Mouse (Mus musculus) G1E (cell line): ENCODE measurements around the gene Dus3l. TPM values are rescaled to one million over a fixed set of nuclear protein-coding genes. Genes with fewer than 3 reads are reported as not detected.

ENCODE experiments used
- ATAC-seq: 2 replicates; pipeline ENCODE4 v1.8.0; 2016; ENCODE audit warnings: mild to moderate bottlenecking; ENCODE audit not compliant: insufficient number of reproducible peaks, poor library complexity, low FRiP score, severe bottlenecking; ENCODE audit errors: extremely low read depth
- DNase-seq: peaks from one replicate; pipeline ENCODE4 v3.0.0; 2012; ENCODE audit warnings: low spot score
- H3K27me3 ChIP-seq: 2 replicates; pipeline ENCODE4 v1.6.1; 2012; ENCODE audit warnings: mild to moderate bottlenecking, low read length, inconsistent platforms; ENCODE audit not compliant: insufficient read depth
- H3K36me3 ChIP-seq: replicated peaks from 2 replicates; pipeline ENCODE3; 2012; ENCODE audit warnings: mild to moderate bottlenecking, inconsistent platforms
- H3K4me1 ChIP-seq: 2 replicates; pipeline ENCODE4 v1.6.1; 2012; ENCODE audit warnings: low read depth, low read length, inconsistent platforms, mixed read lengths; ENCODE audit not compliant: insufficient read depth
- H3K4me3 ChIP-seq: 2 replicates; pipeline ENCODE4 v1.5.1; 2012; ENCODE audit warnings: low read depth, mild to moderate bottlenecking, inconsistent platforms, low read length, moderate library complexity, mixed read lengths
- H3K9me3 ChIP-seq: replicated peaks from 2 replicates; pipeline ENCODE4 v1.6.1; 2012; ENCODE audit warnings: inconsistent platforms
- CTCF ChIP-seq: IDR thresholded peaks from 2 replicates; pipeline ENCODE4 v1.5.1; 2012; ENCODE audit warnings: low read depth, low read length, inconsistent platforms, mixed read lengths
- GATA1 ChIP-seq: IDR thresholded peaks from 2 replicates; pipeline ENCODE4 v1.6.1; 2012; ENCODE audit warnings: borderline replicate concordance, low read length, inconsistent platforms, mixed read lengths
- GATA2 ChIP-seq: IDR thresholded peaks from 2 replicates; pipeline ENCODE4 v1.6.1; 2012; ENCODE audit warnings: low read depth, low read length, inconsistent platforms, borderline replicate concordance
- POLR2AphosphoS5 ChIP-seq: IDR thresholded peaks from 2 replicates; pipeline ENCODE4 v1.6.1; 2012; ENCODE audit warnings: low read depth, low read length, inconsistent platforms; ENCODE audit not compliant: insufficient replicate concordance
- TAL1 ChIP-seq: conservative IDR thresholded peaks from 2 replicates; pipeline ENCODE4 v1.6.1; 2012; ENCODE audit warnings: low read depth, low read length, inconsistent platforms, mixed read lengths
- polyA plus RNA-seq: library from polyadenylated mRNA; stranded (reverse); fragments of >175 nt; gene quantifications from 2 replicates; pipeline ENCODE4 v1.2.3, GENCODE M21; 2012
- total RNA-seq, 2 experiments: library from RNA; stranded (forward) in 1 of 2; stranded (reverse) in 1 of 2; fragments of 200-1000 nt in 1 of 2; fragments of >200 nt in 1 of 2; fragmentation: Nextera tagmentation in 1 of 2; gene quantifications; 2 replicates each; pipeline ENCODE4 v1.2.3; 2014 to 2017

The Dus3l gene
- 8.7 and 12.0 TPM in 2 replicates for total RNA-seq (2014; fragmentation: Nextera tagmentation)
- total RNA-seq (2017), result 12.4 and 15.0 TPM in 2 replicates
- 52.5 and 57.1 TPM in 2 replicates for polyA plus RNA-seq

GRCm38 (mm10) chr17:56764474-56765354, at the start of gene Dus3l:
Gene Dus3l, plus strand, starts transcription at chr17:56764757.
- Histone ChIP-seq H3K36me3 (peaks cover 41% of the 10 kb centered on the region), H3K4me1 (peaks cover 68% of the 10 kb centered on the region), H3K4me3 (peak within 1 kb of the TSS; percentile 94), H3K27me3 (peaks cover 9% of the 10 kb centered on the region), H3K9me3 (no peaks in the 10 kb centered on the region)
- DNase-seq (peak; percentile 95), ATAC-seq (peak; percentile 67)
- TF ChIP-seq POLR2AphosphoS5 (no peak), TAL1 (no peak), GATA1 (no peak), GATA2 (no peak), CTCF (no peak)

GRCm38 (mm10) chr17:56715360-56715759, 49.2 kb upstream of the Dus3l start:
- peaks cover 62% of the 10 kb centered on the region for H3K4me1 ChIP-seq
- H3K36me3 ChIP-seq, result peaks cover 70% of the 10 kb centered on the region
- no peak for ATAC-seq
- H3K9me3 ChIP-seq, result no peaks in the 10 kb centered on the region
- H3K27me3 ChIP-seq, result no peaks in the 10 kb centered on the region
- DNase-seq, result no peak
- peak overlapping the region; percentile 86; the same call in 1 of the 2 replicates for H3K4me3 ChIP-seq
- TF ChIP-seq GATA2 (no peak), GATA1 (no peak), TAL1 (no peak), POLR2AphosphoS5 (no peak), CTCF (no peak)

- peaks cover 63% of the 10 kb centered on the region for H3K4me1 ChIP-seq
- H3K4me3 ChIP-seq, result peak overlapping the region; percentile 86
- no peaks in the 10 kb centered on the region for H3K27me3 ChIP-seq
- no peaks in the 10 kb centered on the region for H3K9me3 ChIP-seq
- no peak for DNase-seq
- no peak for ATAC-seq
- H3K36me3 ChIP-seq, result peaks cover 70% of the 10 kb centered on the region
- no peak for TF ChIP-seq CTCF
- no peak for TF ChIP-seq GATA1
- no peak for TF ChIP-seq POLR2AphosphoS5
- TF ChIP-seq TAL1, result no peak
- no peak for TF ChIP-seq GATA2
These were observed 48.5 kb upstream of the Dus3l start for GRCm38 (mm10) chr17:56715914-56716654.

- Histone ChIP-seq H3K9me3 (no peaks in the 10 kb centered on the region), H3K4me1 (peaks cover 61% of the 10 kb centered on the region), H3K27me3 (no peaks in the 10 kb centered on the region), H3K4me3 (peak overlapping the region; percentile 86), H3K36me3 (peaks cover 70% of the 10 kb centered on the region)
- DNase-seq (peak; percentile 91), ATAC-seq (peak; percentile 83)
- TF ChIP-seq TAL1 (no peak), CTCF (no peak), POLR2AphosphoS5 (no peak), GATA2 (no peak), GATA1 (no peak)
These were observed 47.7 kb upstream of the Dus3l start for GRCm38 (mm10) chr17:56716655-56717362.

- ATAC-seq (peak; percentile 31), DNase-seq (peak; percentile 93)
- Histone ChIP-seq H3K27me3 (no peaks in the 10 kb centered on the region), H3K4me1 (peaks cover 54% of the 10 kb centered on the region), H3K9me3 (no peaks in the 10 kb centered on the region), H3K4me3 (peak within 1 kb of the TSS; percentile 86), H3K36me3 (peaks cover 70% of the 10 kb centered on the region)
- TF ChIP-seq GATA1 (no peak), POLR2AphosphoS5 (no peak), GATA2 (no peak), CTCF (no peak), TAL1 (no peak)
These were observed 47.0 kb upstream of the Dus3l start, which contains the start of the genes Ndufa11 and Vmac for GRCm38 (mm10) chr17:56717363-56718058. Gene Ndufa11, plus strand, starts transcription at chr17:56717767. Gene Vmac, minus strand, starts transcription at chr17:56718022.
